Mouse (Mus musculus): ENCODE measurements at regions not wholly inside any gene's neighbourhood (a gene's known extent, or its start where the extent isn't known, plus 50 kb on each side); places are given as distances from the start of the nearest gene placed in this dataset.

DNA sequence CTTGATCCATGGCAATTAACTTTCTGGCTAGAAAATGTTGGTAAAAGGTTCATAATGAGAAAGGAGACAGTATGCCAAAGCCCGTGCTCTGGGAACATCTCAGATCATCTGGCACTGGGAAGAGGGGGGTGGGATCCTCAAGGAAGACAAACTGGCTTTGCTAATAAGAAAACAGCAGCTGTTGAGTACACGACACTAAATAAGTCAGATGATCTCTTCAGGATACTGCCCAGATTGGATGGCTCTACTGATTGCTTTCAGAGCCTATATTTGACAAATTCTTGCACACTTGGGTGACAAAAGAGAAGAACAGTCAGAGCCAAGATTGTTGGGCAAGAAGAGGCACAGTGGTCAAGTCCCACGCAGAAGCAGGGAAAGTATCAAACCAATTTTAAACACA lies 443.7 kb downstream of the Tns3 start:
- no peak for DNase-seq

DNA sequence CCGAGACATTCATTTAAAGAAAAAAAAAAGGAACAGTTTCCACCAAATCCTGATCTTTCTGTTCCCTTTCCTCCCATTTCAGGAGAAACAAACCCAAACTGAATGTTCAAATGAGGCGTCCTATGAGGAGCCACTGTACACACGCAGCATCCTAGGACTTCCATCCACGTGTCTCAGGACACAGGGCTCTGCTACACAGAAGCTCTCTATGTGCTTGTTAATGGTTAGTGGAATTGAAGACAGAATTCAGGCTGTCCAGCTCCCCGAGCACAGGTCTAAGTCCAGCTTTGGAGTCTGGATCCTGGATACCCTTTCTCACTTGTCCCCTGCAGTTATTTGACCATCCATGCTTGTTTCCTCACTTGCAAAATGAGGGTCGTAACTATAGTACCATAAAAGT lies 444.4 kb downstream of the Tns3 start:
- no peak for DNase-seq

DNA sequence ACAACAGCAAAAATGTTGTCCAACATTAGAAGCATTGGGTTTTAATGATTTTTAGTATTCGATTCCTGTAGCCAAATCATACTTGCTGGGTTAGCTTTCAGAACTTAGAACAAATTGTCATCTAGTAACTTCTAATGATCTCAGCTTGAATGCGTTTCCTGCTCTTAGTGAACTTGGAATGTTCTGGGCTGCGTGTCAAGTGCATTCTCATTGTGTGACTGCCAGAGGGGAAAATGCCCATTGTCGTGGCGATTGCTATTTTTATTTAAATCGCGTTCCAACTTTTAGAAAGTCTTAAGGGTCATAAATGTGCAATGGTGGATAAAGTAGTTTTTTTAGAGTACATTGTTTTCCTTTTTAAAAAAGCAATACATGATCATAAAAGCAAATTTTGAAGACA lies 448.7 kb downstream of the Tns3 start:
- no peak for DNase-seq

DNA sequence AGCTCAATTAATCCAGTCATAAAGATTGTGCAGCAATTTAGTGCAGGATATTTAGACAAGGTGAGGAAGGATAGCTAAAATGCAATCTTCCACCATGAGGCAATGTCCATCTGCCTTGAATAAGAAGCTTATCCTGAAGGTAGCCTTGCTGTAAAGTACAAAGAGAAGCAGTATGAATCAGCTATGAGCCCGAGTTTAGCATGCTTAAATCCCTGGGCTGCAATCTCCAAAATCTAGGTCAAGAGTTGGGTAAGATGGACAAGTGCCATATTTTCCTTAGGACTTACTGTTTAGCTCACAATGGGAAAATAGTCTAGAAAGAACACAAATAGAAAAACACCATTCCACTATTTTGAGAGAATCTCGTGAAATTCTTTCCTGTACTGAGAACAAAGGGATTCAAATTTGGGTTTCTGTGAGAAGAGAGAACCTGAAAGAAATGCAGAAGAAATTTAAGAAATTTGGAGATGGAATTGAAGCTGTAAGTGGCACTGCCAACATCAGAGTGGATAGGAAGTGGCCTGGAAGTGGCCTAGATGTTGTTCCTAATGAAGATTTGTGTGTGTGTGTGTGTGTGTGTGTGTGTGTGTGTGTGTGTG lies 449.9 kb downstream of the Tns3 start:
- DNase-seq, result no peak

DNA sequence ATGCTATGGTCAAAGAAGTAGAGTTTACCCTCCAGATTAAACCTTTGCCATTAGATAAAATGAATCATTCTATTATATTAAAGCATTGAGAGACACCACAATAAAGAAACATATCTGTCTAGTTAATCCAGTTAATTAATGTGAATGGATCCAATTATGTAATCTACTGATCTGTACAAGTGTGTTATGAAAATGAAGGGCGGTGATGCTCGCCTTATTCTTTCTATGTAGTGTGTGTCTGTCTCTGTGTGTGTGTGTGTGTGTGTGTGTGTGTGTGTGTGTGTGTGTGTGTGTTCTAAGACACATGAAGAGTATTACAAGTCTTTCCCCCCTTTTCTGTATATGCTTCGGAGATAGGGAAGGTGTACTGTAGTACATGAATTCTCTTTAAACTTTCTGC lies 451.2 kb downstream of the Tns3 start:
- DNase-seq, result no peak

DNA sequence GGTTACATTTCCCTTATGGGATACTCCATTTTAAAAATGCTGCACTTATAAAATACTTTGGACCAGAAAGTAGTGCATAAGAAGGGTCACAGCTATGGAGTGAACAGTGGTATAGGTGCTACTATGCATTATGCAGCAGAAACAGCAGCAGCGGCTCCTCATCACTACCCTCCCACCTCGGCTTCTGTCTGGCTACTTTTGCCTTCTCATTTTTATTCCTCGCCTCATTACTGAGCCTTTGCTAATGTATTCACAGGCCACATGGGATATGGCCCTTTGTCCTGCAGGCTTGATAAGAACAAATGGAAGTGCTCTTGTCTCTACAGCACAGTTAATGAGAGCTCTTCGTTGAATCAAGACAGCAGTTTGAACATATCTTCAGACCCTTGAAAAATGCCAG lies 451.6 kb downstream of the Tns3 start:
- DNase-seq, result no peak

DNA sequence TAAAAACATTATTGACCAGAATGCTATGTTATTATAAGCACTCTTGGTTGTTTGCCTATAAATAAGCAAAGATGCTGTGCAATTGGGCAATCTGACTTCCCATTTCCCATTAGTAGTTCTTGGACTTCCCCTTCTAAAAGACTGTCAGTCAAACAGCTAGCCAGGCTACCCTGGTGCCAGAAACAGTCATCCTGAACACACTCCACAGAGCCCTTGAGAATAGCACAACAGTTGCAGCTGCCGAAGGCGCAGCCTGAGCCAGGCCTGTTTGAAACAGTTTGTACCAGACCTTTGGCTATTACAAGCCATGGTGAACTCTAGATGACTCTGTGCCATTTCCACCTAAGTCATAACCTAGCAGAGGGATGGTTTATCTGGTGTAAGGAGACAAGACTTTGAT lies 455.3 kb downstream of the Tns3 start:
- no peak for DNase-seq

DNA sequence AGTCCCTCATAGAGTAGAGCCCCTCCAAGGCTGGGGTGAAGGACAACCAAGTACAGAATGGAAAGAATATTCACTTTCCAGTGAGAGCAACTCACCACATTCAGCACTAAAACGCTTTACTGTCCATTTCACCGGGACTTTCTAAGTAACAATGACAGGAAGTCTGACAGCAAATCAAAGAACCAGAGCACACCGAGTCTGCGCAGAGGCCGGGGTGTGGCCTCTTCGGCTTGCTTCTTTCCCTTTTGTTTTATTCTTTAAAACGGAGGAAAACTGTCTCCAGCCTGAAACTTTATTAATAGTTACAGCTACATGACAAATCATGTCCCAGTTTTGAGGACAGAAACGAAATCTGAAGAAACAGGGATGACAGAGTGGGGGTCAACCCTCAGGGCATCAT lies 465.0 kb downstream of the Tns3 start:
- no peak for DNase-seq

Measured in right cerebral cortex, postnatal 4 days (tissue).